ENCODE assay signal across 9 mouse cellular contexts in genomic region chr7:5081939-5082338, GRCm38 (mm10). TPM values are rescaled to one million over a fixed set of nuclear protein-coding genes. Genes with fewer than 3 reads are reported as not detected.
DNase-seq lines count a peak whose midpoint lies in the region; ATAC-seq lines count a peak whose summit lies in the region.
"Had no signal": no experiment of that assay in that cellular context is flagged by ENCODE, and none has a peak within 500 bp of the region (broad histone marks: within the 10 kb centered on the region; RNA-seq: fewer than 3 reads in every experiment).

No protein-coding gene starts in this region.

- DNase-seq in cerebellum, adult 9-11 months, result peak; percentile 15
- no peak for DNase-seq in cerebellum, adult 9-10 months
- DNase-seq in liver, embryonic 11.5 days (ENCODE audit: low spot score), result no peak
- DNase-seq in liver, result no peak
- DNase-seq in thymus, postnatal 25 days, result no peak
- DNase-seq in cerebellum, postnatal 36 days, result no peak

- H3K27me3 ChIP-seq in liver, embryonic 11.5 days (replicated peaks; ENCODE audit: control insufficient read depth, insufficient read depth, low read length), result no peaks in the 10 kb centered on the region
- no peaks in the 10 kb centered on the region for H3K27me3 ChIP-seq in hindbrain, embryonic 16.5 days (replicated peaks; ENCODE audit: control insufficient read depth, insufficient read depth, low read length)
- H3K27me3 ChIP-seq in neural tube, embryonic 13.5 days, result no peaks in the 10 kb centered on the region

- peaks cover 36% of the 10 kb centered on the region for H3K36me3 ChIP-seq in liver, embryonic 11.5 days (ENCODE audit: control insufficient read depth, insufficient read depth, low read length)
- peaks cover 23% of the 10 kb centered on the region; the same call in 1 of the 2 replicates for H3K36me3 ChIP-seq in hindbrain, embryonic 16.5 days (ENCODE audit: control insufficient read depth, insufficient read depth, low read length)
- H3K36me3 ChIP-seq in neural tube, embryonic 13.5 days, result peaks cover 53% of the 10 kb centered on the region

- H3K9ac ChIP-seq in liver, embryonic 11.5 days (ENCODE audit: low read depth, low read length), result peak overlapping the region; percentile 87
- no peak overlapping the region for H3K9ac ChIP-seq in hindbrain, embryonic 16.5 days (ENCODE audit: low read depth, low read length)
- H3K9ac ChIP-seq in neural tube, embryonic 13.5 days, result peak overlapping the region; percentile 99; the same call in 1 of the 2 replicates

- peak overlapping the region; percentile 89 for H3K27ac ChIP-seq in liver, embryonic 11.5 days (ENCODE audit: low read depth, low read length)
- H3K27ac ChIP-seq in hindbrain, embryonic 16.5 days (ENCODE audit: low read depth, low read length), result no peak overlapping the region
- no peak overlapping the region for H3K27ac ChIP-seq in neural tube, embryonic 13.5 days (replicated peaks)
- H3K27ac ChIP-seq: kidney, postnatal 0 days had no signal

- no peak for ATAC-seq in liver, embryonic 11.5 days (replicated peaks; ENCODE audit: low FRiP score)
- ATAC-seq in hindbrain, embryonic 16.5 days, result no peak
- ATAC-seq in neural tube, embryonic 13.5 days (ENCODE audit: low read depth), result no peak

- peaks cover 19% of the 10 kb centered on the region for H3K4me1 ChIP-seq in liver, embryonic 11.5 days (replicated peaks; ENCODE audit: control insufficient read depth, insufficient read depth, low read length)
- peaks cover 15% of the 10 kb centered on the region for H3K4me1 ChIP-seq in hindbrain, embryonic 16.5 days (ENCODE audit: control insufficient read depth, insufficient read depth, low read depth, low read length)
- peaks cover 45% of the 10 kb centered on the region for H3K4me1 ChIP-seq in neural tube, embryonic 13.5 days (replicated peaks)

- H3K4me3 ChIP-seq in liver, embryonic 11.5 days (ENCODE audit: low read depth, low read length), result peak overlapping the region; percentile 83
- no peak overlapping the region for H3K4me3 ChIP-seq in hindbrain, embryonic 16.5 days (ENCODE audit: low read length)
- peak overlapping the region; percentile 99; the same call in 1 of the 2 replicates for H3K4me3 ChIP-seq in neural tube, embryonic 13.5 days

- H3K9me3 ChIP-seq in liver, embryonic 11.5 days (ENCODE audit: control insufficient read depth, low read length), result no peaks in the 10 kb centered on the region
- no peaks in the 10 kb centered on the region for H3K9me3 ChIP-seq in hindbrain, embryonic 16.5 days (ENCODE audit: control insufficient read depth, low read length)
- no peaks in the 10 kb centered on the region for H3K9me3 ChIP-seq in neural tube, embryonic 13.5 days

- H3K4me2 ChIP-seq in liver, embryonic 11.5 days, result peak overlapping the region; percentile 75
- peak overlapping the region; percentile 58 for H3K4me2 ChIP-seq in hindbrain, embryonic 16.5 days (ENCODE audit: low read length)
- peak overlapping the region; percentile 93 for H3K4me2 ChIP-seq in neural tube, embryonic 13.5 days

- 89% methylated on average over 2 of the region's 2 CpGs for WGBS in liver, embryonic 11.5 days
- 98% methylated on average over 2 of the region's 2 CpGs for WGBS in hindbrain, embryonic 16.5 days
- 100% methylated on average over 2 of the region's 2 CpGs for WGBS in neural tube, embryonic 13.5 days

RNA-seq across cellular contexts. Expression of gene Epn1, which starts 1.9 kb away (rescaled TPM):
- polyA plus RNA-seq in liver, embryonic 11.5 days (2014; fragmentation: Nextera tagmentation; extraction: Ambion mirVana), result 82.9 and 88.9 TPM in 2 replicates
- polyA plus RNA-seq in hindbrain, embryonic 16.5 days (2015; fragmentation: Nextera tagmentation; extraction: Ambion mirVana), result 115 and 124 TPM in 2 replicates
- polyA plus RNA-seq in neural tube, embryonic 13.5 days (2015; fragmentation: Nextera tagmentation; extraction: Ambion mirVana), result 76.4 and 89.3 TPM in 2 replicates

RNA-seq across cellular contexts. Expression of gene U2af2, which starts 20.0 kb away (rescaled TPM):
- 169 TPM in 2 replicates for polyA plus RNA-seq in liver, embryonic 11.5 days (2014; fragmentation: Nextera tagmentation; extraction: Ambion mirVana)
- polyA plus RNA-seq in hindbrain, embryonic 16.5 days (2015; fragmentation: Nextera tagmentation; extraction: Ambion mirVana), result 91.8 and 103 TPM in 2 replicates
- 105 and 112 TPM in 2 replicates for polyA plus RNA-seq in neural tube, embryonic 13.5 days (2015; fragmentation: Nextera tagmentation; extraction: Ambion mirVana)

RNA-seq across cellular contexts. Expression of gene Zfp580, which starts 30.6 kb away (rescaled TPM):
- 11.5 and 14.1 TPM in 2 replicates for polyA plus RNA-seq in liver, embryonic 11.5 days (2014; fragmentation: Nextera tagmentation; extraction: Ambion mirVana)
- polyA plus RNA-seq in hindbrain, embryonic 16.5 days (2015; fragmentation: Nextera tagmentation; extraction: Ambion mirVana), result 103 and 108 TPM in 2 replicates
- 69.9 and 81.4 TPM in 2 replicates for polyA plus RNA-seq in neural tube, embryonic 13.5 days (2015; fragmentation: Nextera tagmentation; extraction: Ambion mirVana)

RNA-seq across cellular contexts. Expression of gene Rfpl4, which starts 34.8 kb away (rescaled TPM):
- not detected in 2 replicates for polyA plus RNA-seq in liver, embryonic 11.5 days (2014; fragmentation: Nextera tagmentation; extraction: Ambion mirVana)
- not detected in 2 replicates for polyA plus RNA-seq in hindbrain, embryonic 16.5 days (2015; fragmentation: Nextera tagmentation; extraction: Ambion mirVana)
- not detected in 2 replicates for polyA plus RNA-seq in neural tube, embryonic 13.5 days (2015; fragmentation: Nextera tagmentation; extraction: Ambion mirVana)
- polyA plus RNA-seq: kidney, postnatal 0 days had no signal

RNA-seq across cellular contexts. Expression of gene Zfp784, which starts 43.7 kb away (rescaled TPM):
- 2.4 and 2.6 TPM in 2 replicates for polyA plus RNA-seq in liver, embryonic 11.5 days (2014; fragmentation: Nextera tagmentation; extraction: Ambion mirVana)
- 9.7 and 10.2 TPM in 2 replicates for polyA plus RNA-seq in hindbrain, embryonic 16.5 days (2015; fragmentation: Nextera tagmentation; extraction: Ambion mirVana)
- 8.3 and 9.1 TPM in 2 replicates for polyA plus RNA-seq in neural tube, embryonic 13.5 days (2015; fragmentation: Nextera tagmentation; extraction: Ambion mirVana)
